Mouse (Mus musculus) cerebellum, adult 9-10 months (tissue): ENCODE data around the gene Klf9.

Source experiments
- DNase-seq: peaks from one replicate; pipeline ENCODE4 v3.0.0; 2022

Gene Klf9

DNA sequence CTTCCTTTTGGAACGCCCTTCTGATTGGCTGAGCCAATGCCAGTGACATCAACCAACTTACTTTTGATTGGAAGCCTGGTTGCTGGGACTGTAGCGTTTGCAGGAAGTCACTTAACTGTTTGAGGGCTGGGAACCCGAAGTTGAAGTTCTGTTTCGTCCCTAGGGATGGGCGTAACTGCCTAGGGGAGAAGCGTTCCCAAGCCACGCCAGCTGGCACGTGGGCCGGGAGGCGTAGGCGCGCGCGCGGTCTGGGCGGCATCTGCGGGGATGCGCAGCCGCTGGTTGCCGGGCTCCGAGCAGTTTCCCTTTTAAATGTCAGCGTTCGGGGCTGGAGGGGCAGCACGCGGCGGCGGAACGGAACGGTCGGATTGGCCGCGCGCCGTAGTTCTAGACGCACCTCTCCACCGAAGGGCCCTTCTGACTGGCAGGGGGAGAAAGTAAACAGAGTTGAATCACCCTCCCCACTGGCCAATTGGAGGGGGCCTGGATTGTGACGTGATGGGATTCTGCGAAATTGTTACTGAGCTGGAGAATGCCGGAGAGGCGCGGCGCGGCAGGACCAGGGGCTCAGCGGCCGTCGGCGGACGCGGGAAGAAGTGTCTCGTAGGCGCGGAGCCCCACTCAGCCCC is at the start of gene Klf9:
Gene Klf9 (plus strand): TSS at position 538 of the 629 bp plus-strand sequence.
- peak; percentile 96 for DNase-seq

DNA sequence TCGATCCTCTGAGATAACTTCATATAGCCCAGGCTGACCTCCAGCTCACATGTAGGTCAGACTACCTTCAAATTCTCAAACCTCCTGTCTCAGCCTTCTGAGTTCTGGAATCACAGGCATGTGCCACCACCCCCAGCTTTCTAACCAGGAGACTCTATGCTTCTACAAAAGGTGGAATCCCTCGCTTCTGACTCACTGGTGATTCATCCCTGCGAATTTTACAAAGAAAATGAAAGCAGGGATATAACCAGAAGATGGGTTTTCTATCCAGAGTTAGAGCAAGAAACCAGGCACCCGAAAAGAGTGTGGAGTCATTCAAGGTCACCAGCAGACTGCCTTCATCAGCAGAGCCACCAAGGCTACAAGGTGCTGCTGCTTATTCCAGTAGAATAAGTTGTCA is 49.4 kb upstream of the Klf9 start:
- no peak for DNase-seq

DNA sequence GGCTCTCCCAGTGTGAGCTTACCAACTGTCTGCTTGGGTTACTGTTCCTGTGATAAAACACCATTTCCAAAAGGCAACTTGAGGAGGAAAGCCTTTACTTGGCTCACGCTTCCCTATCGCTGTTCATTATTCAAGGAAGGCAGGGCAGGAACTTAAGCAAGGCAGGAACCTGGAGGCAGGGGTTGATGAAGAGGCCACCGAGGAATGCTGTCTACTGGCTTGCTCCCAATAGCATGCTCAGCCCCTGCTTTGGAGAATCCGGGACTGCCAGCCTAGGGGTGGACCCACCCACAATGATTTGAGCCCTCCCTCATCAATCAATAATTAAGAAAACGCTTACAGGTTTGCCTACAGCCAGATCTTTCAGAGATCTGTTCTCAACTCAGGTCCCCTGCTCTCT is 47.5 kb upstream of the Klf9 start:
- DNase-seq, result no peak

DNA sequence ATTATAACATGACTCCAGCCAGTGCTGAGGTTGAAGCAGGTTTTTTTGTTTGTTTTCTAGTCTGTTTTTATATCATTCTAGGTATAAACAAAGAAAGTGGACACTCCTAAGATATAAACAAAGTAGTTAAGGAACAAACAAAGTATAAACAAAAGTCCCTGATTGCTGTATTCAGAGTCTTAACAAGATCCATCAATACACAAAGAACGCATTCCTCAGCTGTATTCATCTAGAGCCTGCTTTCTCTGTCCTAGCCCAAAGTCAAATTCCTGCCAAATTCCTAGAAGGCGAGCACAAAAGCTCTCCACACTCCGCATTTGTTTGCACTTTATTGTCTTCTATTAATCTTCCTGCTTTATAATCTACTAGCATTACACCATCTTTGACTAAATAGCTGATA is 46.1 kb upstream of the Klf9 start:
- DNase-seq, result no peak

DNA sequence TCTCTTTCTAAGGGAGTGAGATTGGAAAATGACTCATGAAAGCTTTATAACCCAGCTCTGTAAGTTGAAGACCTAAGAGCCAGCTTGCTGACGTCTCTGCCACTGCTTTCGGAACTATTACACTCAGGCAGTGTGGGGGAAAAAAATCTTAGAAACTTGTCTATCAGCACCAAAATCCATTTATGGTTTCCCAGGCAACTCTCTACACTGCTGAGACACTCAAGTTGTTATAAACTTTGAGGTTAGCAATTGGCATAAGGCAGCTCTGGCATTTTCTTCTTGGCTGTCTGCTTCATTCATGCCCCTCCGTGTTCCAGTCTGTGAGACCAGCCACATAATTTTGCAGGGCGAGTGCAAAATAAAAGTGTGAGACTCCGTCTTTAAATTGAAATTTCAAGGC is 34.2 kb upstream of the Klf9 start:
- no peak for DNase-seq

DNA sequence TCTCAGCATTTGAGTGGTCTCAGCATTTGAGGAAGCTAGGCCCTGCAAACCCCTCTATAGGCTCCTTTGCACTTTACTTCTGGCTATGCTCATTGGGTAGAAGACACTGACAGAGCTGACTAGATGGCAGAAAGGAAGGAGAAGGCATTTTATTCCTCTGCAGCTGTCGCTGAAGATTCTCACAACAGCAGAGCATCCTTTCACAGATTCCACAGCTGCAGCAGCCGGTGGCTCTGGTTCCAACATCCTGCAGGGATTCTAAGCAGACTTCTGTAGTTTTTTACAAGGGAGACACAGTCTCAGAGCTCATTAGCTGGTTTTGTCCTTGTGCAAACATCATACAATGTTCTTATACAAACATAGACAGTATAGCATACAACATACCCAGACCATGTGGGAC is 33.7 kb upstream of the Klf9 start:
- DNase-seq, result no peak

DNA sequence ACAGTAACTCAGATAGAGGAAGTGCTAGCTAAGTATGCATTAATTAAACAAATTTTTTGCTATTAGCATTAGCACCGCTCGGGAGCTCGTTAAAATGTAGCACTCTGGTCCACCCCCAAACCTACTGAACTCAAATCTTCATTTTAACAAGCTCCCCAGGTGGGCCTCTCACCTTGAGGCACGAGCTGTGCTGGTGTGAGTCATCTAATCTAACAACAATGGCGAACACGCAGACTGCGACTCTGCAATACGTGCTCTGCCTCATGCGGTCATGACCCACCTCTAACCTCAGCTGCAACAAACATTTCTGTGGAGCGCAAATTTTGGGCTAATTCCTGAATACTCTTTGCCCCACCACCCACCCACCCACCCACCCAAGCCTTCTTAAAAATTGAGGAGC is 19.2 kb upstream of the Klf9 start:
- DNase-seq, result no peak

DNA sequence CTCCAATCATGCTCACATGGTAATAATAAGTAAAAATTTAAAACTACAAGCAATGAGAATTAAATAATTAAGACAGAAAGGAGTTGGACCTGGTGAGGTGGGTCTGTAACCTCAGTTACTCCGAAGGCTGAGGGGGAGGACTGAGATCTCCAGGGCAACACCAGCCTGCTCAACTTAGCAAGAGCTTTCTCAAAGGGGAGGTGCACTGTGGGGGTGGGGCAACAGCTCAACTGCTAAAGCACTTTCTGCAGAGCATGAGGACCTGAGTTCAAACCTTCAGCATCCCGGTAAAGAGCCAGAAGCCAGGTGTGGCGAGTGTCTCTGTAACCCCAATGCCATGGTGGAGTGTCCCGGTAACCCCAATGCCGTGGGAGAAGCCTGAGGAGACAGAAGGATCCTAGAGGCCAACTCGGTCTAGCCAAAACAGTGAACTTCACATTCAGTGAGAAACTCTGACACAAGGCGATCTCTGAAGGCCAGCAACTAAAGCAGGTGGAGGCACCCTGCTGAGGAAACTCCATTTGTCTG is 16.9 kb upstream of the Klf9 start:
- DNase-seq, result no peak

DNA sequence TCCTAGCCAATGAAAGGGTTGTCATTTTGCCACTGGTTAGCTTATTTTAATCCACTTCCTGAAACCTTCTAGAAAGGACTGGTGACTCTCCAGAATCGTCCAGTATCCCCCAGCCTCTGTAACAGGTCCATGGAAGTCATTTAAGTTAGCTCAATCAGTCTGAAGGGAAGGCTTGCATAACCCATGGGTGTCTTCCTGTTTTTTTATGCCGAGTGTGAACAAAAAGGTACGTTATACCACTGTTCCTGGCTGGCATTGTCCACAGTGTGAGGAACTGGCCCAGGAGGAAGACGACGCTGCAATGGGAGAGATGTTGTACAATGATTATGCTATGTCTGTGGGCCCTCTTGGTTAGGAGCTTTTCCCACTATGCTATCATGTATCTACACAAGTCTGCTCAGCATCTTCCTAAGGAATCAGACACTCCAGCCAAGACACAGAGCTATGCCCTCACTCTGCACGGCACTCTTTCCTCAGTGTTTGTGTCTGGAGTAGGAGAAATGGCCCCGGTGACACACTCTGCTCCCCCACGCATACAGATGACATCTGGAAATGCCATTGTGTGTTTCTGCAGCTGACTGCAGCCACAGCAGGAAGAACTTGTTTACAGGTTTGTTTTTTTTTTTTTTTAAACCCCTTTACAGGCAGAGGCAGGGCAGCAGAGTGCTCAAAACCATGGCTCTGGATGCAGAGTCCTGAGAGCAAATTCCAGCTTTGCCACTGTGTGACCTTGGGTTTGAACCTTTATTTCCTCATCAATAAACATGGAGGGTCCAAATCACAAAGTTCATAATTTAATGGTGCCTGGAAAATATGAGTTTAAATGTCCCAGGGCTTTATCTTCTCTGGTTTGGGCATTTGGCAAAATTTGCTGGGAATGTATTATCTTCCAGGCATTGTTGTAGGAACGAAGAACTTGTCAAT is 15.5 kb upstream of the Klf9 start:
- DNase-seq, result no peak

DNA sequence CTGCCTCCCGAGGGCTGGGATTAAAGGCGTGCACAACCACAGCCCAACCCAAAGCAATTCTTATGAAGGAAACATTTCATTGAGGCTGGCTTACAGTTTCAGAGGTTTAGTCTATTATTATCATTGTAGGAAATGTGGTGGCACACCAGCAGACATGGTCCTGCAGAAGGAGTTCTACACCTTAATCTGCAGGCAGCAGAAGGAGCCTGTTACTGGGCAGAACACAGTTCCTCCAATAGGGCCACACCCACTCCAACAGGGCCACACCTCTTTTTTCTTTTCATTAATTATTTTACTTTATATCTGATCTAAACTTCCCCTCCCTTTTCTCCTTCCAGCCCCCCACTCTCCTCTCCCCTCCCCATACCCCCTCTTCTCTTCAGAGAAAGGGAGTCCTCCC is 11.1 kb upstream of the Klf9 start:
- DNase-seq, result no peak

DNA sequence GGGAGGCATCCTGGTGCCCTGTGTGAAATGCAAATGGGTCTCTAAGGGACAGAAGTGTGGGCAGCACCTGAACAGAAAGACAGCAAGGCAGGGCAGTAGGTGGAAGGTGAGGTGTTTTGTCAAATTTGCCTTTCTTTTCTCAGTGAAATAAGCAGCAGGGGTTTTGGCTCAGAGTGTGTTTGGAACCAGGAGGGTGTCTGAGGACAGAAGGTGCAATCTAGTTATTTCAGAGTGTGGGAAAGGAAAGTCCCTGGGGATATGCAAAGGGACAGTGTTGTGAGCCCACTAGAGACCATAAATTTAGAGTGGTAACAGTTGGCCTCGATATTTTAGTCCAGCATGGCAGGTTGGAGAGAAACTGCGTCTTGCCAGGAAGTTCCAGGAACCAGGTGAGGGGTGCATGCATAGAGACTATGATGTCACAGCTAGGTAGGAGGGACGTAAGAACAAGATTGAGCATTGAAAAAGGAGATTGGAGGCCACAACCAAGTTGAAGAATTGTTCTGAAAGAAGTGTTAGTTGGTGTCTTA is 8.9 kb upstream of the Klf9 start:
- DNase-seq, result peak; percentile 68

DNA sequence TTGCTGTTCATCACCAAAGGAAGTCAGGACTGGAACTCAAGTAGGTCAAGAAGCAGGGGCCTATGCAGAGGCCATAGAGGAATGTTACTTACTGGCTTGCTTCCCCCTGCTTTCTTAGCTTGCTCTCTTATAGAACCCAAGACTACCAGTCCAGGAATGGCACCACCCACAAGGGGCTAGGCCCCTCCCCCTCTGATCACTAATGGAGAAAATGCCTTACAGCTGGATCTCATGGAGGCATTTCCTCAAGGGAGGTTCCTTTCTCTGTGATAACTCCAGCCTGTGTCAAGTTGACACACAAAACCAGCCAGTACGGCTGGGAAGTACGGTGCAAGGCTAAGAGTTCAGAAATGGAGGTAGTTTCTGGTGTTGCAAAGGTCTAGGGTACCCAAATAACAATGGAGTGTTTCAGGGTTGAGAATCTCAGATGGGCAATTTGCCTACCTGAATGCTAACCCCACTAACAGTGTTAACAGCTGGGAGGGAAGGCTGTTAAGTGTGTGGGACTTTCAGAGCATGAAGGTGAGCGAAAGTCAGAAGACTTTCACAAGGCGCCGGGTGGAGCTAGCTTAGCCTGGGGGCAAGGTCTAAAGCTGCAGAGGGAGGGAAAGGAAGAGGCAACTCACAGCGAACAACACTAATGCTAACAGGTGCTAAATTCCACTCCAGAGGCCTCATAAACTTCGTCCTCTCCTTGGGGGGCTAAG is 8.2 kb upstream of the Klf9 start:
- peak; percentile 61 for DNase-seq

DNA sequence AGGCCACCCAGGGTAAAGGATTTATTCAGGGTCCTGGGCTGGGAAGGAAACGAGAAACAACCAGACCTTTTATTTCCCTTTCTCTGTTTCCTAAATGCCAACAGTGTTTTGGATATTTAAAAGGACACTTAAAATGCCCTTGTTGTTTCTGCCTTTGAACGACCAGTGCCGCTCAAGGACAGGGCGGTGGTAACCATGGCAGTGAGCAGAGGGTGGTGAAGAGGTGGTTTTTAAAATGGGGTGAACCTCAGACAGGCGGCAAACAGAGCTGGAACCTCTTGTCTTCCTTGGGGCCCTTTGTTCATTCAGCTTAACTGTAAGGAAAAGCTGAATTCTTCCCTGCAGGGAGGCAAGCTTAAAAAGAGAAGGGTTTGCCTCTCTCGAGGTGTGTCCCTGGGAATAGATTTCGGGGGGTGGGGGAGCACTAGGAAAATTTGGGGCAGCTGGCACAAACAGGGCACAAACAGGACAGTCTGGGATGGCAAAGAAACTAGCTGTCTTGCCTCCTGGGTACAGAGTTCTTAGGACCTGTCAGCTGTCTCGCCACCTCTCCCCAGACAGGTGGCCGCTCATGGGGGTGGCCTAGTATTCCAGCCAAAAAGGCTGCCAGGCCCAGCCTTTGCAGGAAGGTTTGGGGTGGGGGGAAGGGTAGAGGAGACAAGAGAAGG is 7.5 kb upstream of the Klf9 start:
- no peak for DNase-seq

DNA sequence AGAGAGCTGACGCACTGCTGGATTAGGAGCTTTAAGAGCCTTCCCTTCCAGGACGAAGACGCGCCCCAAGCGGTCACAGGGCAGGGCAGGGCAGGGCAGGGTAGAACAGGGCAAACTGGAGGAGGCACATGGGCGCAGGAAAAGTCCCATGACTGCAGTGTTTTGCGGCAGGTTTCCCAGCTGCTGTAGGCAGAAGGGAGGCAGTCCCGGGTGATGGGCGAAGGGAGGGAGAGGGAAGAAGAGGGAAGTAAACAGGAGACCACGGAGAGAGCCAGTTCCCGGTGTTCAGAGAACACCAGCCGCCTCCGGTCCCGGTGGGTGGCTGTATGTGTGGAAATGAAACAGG is 7.0 kb upstream of the Klf9 start:
- peak; percentile 93 for DNase-seq

DNA sequence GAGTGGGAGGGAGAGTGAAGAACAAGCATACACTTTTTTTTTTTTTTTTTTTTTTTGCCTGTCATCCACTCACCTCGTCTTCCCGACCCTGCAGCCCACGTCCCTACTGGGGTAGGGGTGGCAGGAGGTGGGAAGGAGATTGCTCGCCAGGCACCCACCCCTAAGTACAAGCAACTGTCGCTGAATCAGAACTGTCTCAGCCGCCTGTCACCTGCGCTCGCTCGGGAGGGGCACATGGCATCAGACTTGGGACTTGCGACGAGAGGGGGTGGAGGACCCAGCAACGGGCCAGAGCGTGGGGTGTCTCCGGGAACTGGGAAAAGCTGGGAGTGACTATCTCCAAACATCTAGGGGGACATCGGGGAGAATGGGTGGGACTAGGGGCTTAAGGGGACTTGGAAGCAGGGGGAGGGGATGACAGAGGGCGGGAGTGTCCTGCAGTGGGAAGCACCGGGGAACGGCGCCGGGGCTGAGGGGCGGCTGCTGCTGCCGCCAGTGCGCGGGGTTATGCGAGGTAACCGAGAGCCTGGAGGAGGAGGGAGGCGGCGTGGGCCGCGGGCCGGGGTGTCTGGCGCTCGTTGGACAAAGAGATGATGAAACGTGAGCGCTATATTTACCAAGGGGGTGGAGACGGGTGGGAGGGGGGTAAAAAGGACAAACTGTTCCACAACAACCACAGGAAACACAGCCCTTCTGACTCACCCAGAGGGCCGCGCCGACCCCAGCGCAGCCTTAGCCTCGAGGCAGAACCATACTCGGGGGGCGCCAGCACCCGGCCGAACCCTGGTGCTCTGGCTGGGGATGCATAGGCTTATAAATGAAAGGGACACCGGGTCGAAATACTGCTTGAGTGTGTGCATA is 6.4 kb upstream of the Klf9 start:
- DNase-seq, result peak; percentile 91

DNA sequence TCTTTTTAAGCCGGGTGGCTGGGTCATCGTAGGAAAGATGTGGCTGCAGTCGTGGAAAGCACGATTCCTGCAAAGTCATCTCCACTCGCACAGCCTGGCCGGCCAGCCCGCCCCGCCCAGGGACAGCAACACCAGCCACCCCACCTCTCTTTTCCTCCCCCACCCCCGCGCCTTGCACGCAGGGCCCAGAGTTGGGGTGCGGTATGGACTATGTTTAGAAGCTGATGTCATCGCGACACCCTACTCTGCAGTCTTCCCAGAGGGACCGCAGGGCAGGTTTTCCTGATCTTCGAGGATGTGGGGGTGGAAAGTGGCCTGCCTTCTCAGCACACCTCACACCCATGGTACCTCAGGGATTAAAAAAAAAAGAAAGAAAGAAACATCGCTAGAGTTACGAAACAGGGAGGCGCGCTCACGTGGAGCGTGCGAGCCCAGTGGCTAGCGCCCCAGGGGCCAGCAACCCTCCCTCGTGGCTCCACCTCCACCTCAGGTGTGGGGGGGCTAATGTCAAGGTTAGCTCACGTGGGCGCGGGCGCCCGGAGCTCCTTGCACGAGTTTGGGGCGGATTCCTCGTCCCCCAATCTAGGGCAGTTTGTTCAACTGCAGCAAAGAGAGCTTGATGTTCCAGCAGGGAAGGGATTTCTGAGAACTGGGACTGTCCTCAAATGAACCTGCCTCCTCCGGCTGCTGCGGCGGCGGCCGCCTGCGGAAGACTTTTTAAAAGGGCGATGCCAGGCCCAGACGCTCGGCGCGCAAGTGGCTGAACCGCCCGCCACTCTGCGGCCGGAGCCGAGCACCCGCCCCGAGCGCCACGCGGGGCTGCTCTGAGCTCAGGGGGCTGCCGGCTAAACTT is 5.5 kb upstream of the Klf9 start:
- DNase-seq, result peak; percentile 95

DNA sequence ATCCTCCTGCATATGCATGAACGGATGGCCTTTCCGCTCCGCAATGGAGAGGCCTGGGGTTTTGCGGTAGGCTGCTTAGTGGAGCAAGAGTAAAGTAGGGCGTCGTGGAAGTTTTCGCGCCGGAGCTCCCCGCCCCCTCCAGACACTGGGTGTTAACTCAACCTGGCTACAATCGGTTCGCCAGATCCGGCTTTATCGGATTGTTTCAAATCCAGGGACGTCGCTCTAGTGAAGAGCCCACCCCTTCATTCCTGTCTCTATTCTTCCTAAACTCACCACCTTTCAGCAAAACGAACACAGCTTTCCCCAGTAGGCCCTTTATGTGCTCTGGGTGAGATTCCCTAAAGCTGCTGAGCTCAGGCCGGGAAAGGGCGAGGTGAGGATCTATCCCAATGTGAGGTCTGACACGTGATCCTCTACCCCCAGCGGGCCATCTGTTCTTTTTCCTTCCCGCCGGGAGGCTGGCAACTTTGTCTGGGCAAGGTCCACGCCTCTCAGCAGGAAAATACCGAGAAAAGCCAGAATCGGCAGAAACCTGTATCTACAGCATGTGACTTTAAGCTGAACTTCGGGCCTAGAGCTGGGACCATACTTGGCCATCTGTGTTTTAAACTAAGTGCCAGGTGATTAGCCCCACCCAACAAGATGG is 4.7 kb upstream of the Klf9 start:
- DNase-seq, result peak; percentile 100

DNA sequence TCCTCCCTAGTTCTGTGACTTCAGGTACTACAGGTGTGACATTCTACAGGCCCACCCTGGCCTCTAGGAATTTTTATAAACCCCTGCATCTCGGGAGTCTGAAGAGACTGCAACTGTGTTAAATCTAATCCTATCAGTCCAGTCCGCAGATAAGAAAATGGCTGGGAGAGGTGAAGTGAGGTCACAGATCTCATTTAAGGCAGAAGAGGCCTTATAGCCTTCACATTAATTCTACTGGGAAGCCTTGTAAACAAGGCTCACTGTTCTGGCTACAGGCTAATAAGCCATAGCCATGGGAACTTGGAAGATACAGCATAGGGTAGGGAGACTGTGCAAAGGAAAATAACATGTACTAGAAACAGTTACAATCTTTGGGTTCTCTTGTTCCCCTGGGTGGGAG is 3.7 kb upstream of the Klf9 start:
- DNase-seq, result no peak

DNA sequence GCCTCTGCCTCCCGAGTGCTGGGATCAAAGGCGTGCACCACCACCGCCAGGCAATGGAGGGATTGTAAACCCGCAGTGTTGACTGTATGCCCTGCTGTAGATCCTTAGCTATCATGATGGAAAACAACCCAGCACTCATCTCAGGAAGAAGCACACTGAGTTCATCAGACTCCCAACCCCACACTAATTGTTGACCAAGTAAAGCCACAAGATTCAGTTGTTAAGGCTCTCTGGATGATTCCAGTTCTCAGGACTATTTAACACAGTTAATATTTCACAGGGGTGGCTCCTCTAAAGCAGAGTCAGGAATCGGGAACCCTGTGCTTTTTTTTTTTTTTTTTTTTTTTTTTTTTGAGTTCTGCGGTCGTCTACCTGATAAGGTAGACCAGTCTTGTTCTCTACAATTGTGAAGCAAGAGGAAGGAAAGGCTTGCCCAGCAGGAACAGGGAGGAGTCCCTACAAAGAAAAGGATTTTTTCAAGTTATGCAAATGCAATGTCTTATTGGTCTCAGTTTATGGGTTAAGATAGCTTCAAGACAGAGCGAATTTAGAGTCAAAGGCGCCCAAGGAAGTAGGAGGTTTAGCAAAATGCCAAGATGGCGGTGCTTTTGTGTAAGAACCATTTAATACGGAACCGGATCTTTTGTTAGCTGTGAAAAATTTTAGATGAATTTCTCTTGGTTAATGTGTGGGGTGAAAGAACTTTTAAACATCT is 1.1 kb upstream of the Klf9 start:
- DNase-seq, result peak; percentile 50
